In genomic region chr4:135739672-135740071, GRCm38 (mm10) we compare ENCODE assay signal across 28 mouse cellular contexts. TPM values are rescaled to one million over a fixed set of nuclear protein-coding genes. Genes with fewer than 3 reads are reported as not detected.
DNase-seq lines count a peak whose midpoint lies in the region; ATAC-seq and TF ChIP-seq lines count a peak whose summit lies in the region.
"Had no signal": no experiment of that assay in that cellular context is flagged by ENCODE, and none has a peak within 500 bp of the region (broad histone marks: within the 10 kb centered on the region; RNA-seq: fewer than 3 reads in every experiment).

No protein-coding gene starts in this region.

- DNase-seq in lung, postnatal 14 days, result no peak
- DNase-seq in stomach, postnatal 0 days (ENCODE audit: low spot score), result peak; percentile 60
- no peak for DNase-seq in left cerebral cortex, adult 9 months (ENCODE audit: low spot score in 2 of 2)
- no peak for DNase-seq in hindbrain, embryonic 11.5 days (ENCODE audit: low spot score)
- DNase-seq in left cerebral cortex, postnatal 14 days (ENCODE audit: low spot score in 2 of 2), result no peak
- DNase-seq: adrenal gland, postnatal 36 days; cerebellum, adult 9-10 months; forebrain, postnatal 0 days; gastrocnemius, adult 2 months; heart, postnatal 14 days; right cerebral cortex, postnatal 25 days; thymus, postnatal 4 days had no signal

- ATAC-seq in lung, embryonic 15.5 days (ENCODE audit: borderline replicate concordance, extremely low read depth, low FRiP score, low TSS enrichment), result 0 out of 2 replicates have a peak, but pooled peaks have one; percentile 11
- ATAC-seq in intestine, embryonic 16.5 days, result peak; percentile 69
- peak; percentile 94 for ATAC-seq in liver, embryonic 15.5 days (ENCODE audit: insufficient read depth)
- ATAC-seq in stomach, postnatal 0 days (ENCODE audit: low FRiP score, low TSS enrichment), result no peak
- no peak for ATAC-seq in hindbrain, embryonic 11.5 days (ENCODE audit: low FRiP score)
- ATAC-seq: CD4-positive, CD25-positive, alpha-beta regulatory T cell, adult 4 months; forebrain, postnatal 0 days; inflammation-experienced regulatory T-cells, adult 6 months; lung, postnatal 0 days; midbrain, embryonic 16.5 days had no signal

- TF ChIP-seq CTCF in stomach, postnatal 0 days (IDR thresholded peaks at IDR 0.05; ENCODE audit: low read depth), result no peak

- H3K9ac ChIP-seq in lung, embryonic 15.5 days, result no peak overlapping the region
- no peak overlapping the region for H3K9ac ChIP-seq in intestine, embryonic 16.5 days (ENCODE audit: low read depth, low read length)
- peak overlapping the region; percentile 21; the same call in 1 of the 2 replicates for H3K9ac ChIP-seq in liver, embryonic 15.5 days
- H3K9ac ChIP-seq in stomach, postnatal 0 days (ENCODE audit: low read length), result no peak overlapping the region
- no peak overlapping the region for H3K9ac ChIP-seq in hindbrain, embryonic 11.5 days (ENCODE audit: low read depth, low read length)
- H3K9ac ChIP-seq: embryonic facial prominence, embryonic 13.5 days; forebrain, postnatal 0 days; heart, embryonic 12.5 days; hindbrain, embryonic 13.5 days; kidney, embryonic 15.5 days; limb, embryonic 13.5 days had no signal

- intact Hi-C loops in left cerebral cortex, postnatal 14 days (cut with DNase I), result no loop called here

- no peaks in the 10 kb centered on the region for H3K36me3 ChIP-seq in lung, embryonic 15.5 days
- peaks cover 5% of the 10 kb centered on the region; the same call in 1 of the 2 replicates for H3K36me3 ChIP-seq in intestine, embryonic 16.5 days (ENCODE audit: control insufficient read depth, insufficient read depth, low read length)
- H3K36me3 ChIP-seq in liver, embryonic 15.5 days (replicated peaks), result peaks cover 10% of the 10 kb centered on the region
- H3K36me3 ChIP-seq in stomach, postnatal 0 days (ENCODE audit: control insufficient read depth, insufficient read depth, low read length), result no peaks in the 10 kb centered on the region
- no peaks in the 10 kb centered on the region for H3K36me3 ChIP-seq in hindbrain, embryonic 11.5 days (ENCODE audit: control insufficient read depth, insufficient read depth, low read length)
- H3K36me3 ChIP-seq: embryonic facial prominence, embryonic 13.5 days; forebrain, embryonic 10.5 days; heart, embryonic 12.5 days; hindbrain, embryonic 13.5 days; kidney, embryonic 15.5 days; limb, embryonic 13.5 days had no signal

- no peak overlapping the region for H3K4me2 ChIP-seq in lung, embryonic 15.5 days
- no peak overlapping the region for H3K4me2 ChIP-seq in intestine, embryonic 16.5 days (ENCODE audit: low read depth, low read length)
- H3K4me2 ChIP-seq in liver, embryonic 15.5 days, result peak overlapping the region; percentile 55
- H3K4me2 ChIP-seq in stomach, postnatal 0 days (replicated peaks; ENCODE audit: low read depth), result no peak overlapping the region
- H3K4me2 ChIP-seq in hindbrain, embryonic 11.5 days (replicated peaks; ENCODE audit: low read depth, low read length), result no peak overlapping the region
- H3K4me2 ChIP-seq: embryonic facial prominence, embryonic 13.5 days; heart, embryonic 12.5 days; hindbrain, embryonic 13.5 days; kidney, embryonic 15.5 days; limb, embryonic 13.5 days had no signal

- no peak overlapping the region for H3K4me3 ChIP-seq in lung, embryonic 15.5 days
- H3K4me3 ChIP-seq in intestine, embryonic 16.5 days (ENCODE audit: low read length), result no peak overlapping the region
- H3K4me3 ChIP-seq in liver, embryonic 15.5 days (replicated peaks), result no peak overlapping the region; the same call in 1 of the 2 replicates
- no peak overlapping the region for H3K4me3 ChIP-seq in stomach, postnatal 0 days (ENCODE audit: low read depth, low read length)
- no peak overlapping the region for H3K4me3 ChIP-seq in hindbrain, embryonic 11.5 days (ENCODE audit: low read depth, low read length)
- H3K4me3 ChIP-seq: embryonic facial prominence, embryonic 13.5 days; forebrain, embryonic 10.5 days; gastrocnemius, adult 2 months; heart, embryonic 12.5 days; hindbrain, embryonic 13.5 days; kidney, embryonic 15.5 days; limb, embryonic 13.5 days; megakaryocyte, embryonic 14.5 days had no signal

- peaks cover 13% of the 10 kb centered on the region for H3K4me1 ChIP-seq in lung, embryonic 15.5 days
- H3K4me1 ChIP-seq in intestine, embryonic 16.5 days (ENCODE audit: control insufficient read depth, insufficient read depth, low read length), result peaks cover 30% of the 10 kb centered on the region
- H3K4me1 ChIP-seq in liver, embryonic 15.5 days (replicated peaks), result peaks cover 36% of the 10 kb centered on the region
- no peaks in the 10 kb centered on the region for H3K4me1 ChIP-seq in stomach, postnatal 0 days (replicated peaks; ENCODE audit: control insufficient read depth, insufficient read depth)
- H3K4me1 ChIP-seq in hindbrain, embryonic 11.5 days (replicated peaks; ENCODE audit: control insufficient read depth, insufficient read depth, low read length), result no peaks in the 10 kb centered on the region
- H3K4me1 ChIP-seq: hindbrain, embryonic 13.5 days; megakaryocyte, embryonic 14.5 days had no signal

- 0 out of 2 replicates have a peak, but pooled peaks cover 3% of the 10 kb centered on the region for H3K9me3 ChIP-seq in lung, embryonic 15.5 days
- H3K9me3 ChIP-seq in intestine, embryonic 16.5 days (ENCODE audit: control insufficient read depth, low read length), result no peaks in the 10 kb centered on the region; the same call in 1 of the 2 replicates
- no peaks in the 10 kb centered on the region; the same call in 1 of the 2 replicates for H3K9me3 ChIP-seq in liver, embryonic 15.5 days (replicated peaks)
- no peaks in the 10 kb centered on the region for H3K9me3 ChIP-seq in stomach, postnatal 0 days (ENCODE audit: control insufficient read depth, low read length)
- H3K9me3 ChIP-seq in hindbrain, embryonic 11.5 days (ENCODE audit: control insufficient read depth, low read length), result no peaks in the 10 kb centered on the region
- H3K9me3 ChIP-seq: hindbrain, embryonic 13.5 days; kidney, embryonic 15.5 days; limb, embryonic 13.5 days had no signal

- no peaks in the 10 kb centered on the region for H3K27me3 ChIP-seq in lung, embryonic 15.5 days
- no peaks in the 10 kb centered on the region for H3K27me3 ChIP-seq in intestine, embryonic 16.5 days (replicated peaks; ENCODE audit: control insufficient read depth, insufficient read depth, low read length)
- H3K27me3 ChIP-seq in liver, embryonic 15.5 days, result peaks cover 10% of the 10 kb centered on the region
- H3K27me3 ChIP-seq in stomach, postnatal 0 days (ENCODE audit: control insufficient read depth, insufficient read depth, low read length), result no peaks in the 10 kb centered on the region
- H3K27me3 ChIP-seq in hindbrain, embryonic 11.5 days (ENCODE audit: control insufficient read depth, insufficient read depth, low read length), result no peaks in the 10 kb centered on the region
- H3K27me3 ChIP-seq: embryonic facial prominence, embryonic 13.5 days; hindbrain, embryonic 13.5 days; kidney, embryonic 15.5 days; limb, embryonic 13.5 days had no signal

- no peak overlapping the region for H3K27ac ChIP-seq in lung, embryonic 15.5 days
- no peak overlapping the region for H3K27ac ChIP-seq in intestine, embryonic 16.5 days (ENCODE audit: low read length)
- H3K27ac ChIP-seq in liver, embryonic 15.5 days (replicated peaks), result peak overlapping the region; percentile 82
- no peak overlapping the region for H3K27ac ChIP-seq in stomach, postnatal 0 days (replicated peaks)
- H3K27ac ChIP-seq in hindbrain, embryonic 11.5 days (ENCODE audit: low read depth, low read length), result no peak overlapping the region
- H3K27ac ChIP-seq: embryonic facial prominence, embryonic 13.5 days; forebrain, embryonic 10.5 days; gastrocnemius, adult 2 months; hindbrain, embryonic 13.5 days; kidney, embryonic 15.5 days; limb, embryonic 13.5 days had no signal

- WGBS in lung, embryonic 15.5 days, result 89% methylated on average over 14 of the region's 14 CpGs
- 81% methylated on average over 14 of the region's 14 CpGs for WGBS in intestine, embryonic 16.5 days
- WGBS in liver, embryonic 15.5 days (ENCODE audit: insufficient replicate concordance), result 43% methylated on average over 14 of the region's 14 CpGs
- 58% methylated on average over 14 of the region's 14 CpGs for WGBS in stomach, postnatal 0 days
- WGBS in hindbrain, embryonic 11.5 days, result 93% methylated on average over 14 of the region's 14 CpGs

- TF ChIP-seq EP300 in stomach, postnatal 0 days (optimal IDR thresholded peaks at IDR 0.05), result no peak

RNA-seq across cellular contexts. Expression of gene Il22ra1, which starts 11.7 kb away (rescaled TPM):
- 0.12 TPM in 1 of 2 replicates, not detected in the other for polyA plus RNA-seq in lung, embryonic 15.5 days (2015; fragmentation: Nextera tagmentation; extraction: Ambion mirVana)
- 6.6 and 7.9 TPM in 2 replicates for polyA plus RNA-seq in intestine, embryonic 16.5 days (2015; fragmentation: Nextera tagmentation; extraction: Ambion mirVana)
- polyA plus RNA-seq in liver, embryonic 15.5 days (2015; fragmentation: Nextera tagmentation; extraction: Ambion mirVana), result 0.55 and 0.56 TPM in 2 replicates
- 0.56 and 0.63 TPM in 2 replicates for polyA plus RNA-seq in stomach, postnatal 0 days (2015; fragmentation: Nextera tagmentation; extraction: Ambion mirVana)
- polyA plus RNA-seq in hindbrain, embryonic 11.5 days (2014; fragmentation: Nextera tagmentation; extraction: Ambion mirVana), result not detected in 2 replicates
- under 1 TPM; 0.42 to 0.70 TPM for total RNA-seq in left cerebral cortex, postnatal 14 days (2021)
- total RNA-seq: gastrocnemius, adult 2 months; granulocyte monocyte progenitor cell, adult 5-6 weeks; neutrophil, adult 5-6 weeks had no signal
- polyA plus RNA-seq: CD4-positive, CD25-positive, alpha-beta regulatory T cell, adult 4 months; forebrain, embryonic 10.5 days; forebrain, postnatal 0 days; heart, embryonic 12.5 days; hindbrain, embryonic 13.5 days; inflammation-experienced regulatory T-cells, adult 6 months; limb, embryonic 13.5 days; lung, postnatal 0 days; midbrain, embryonic 16.5 days had no signal

RNA-seq across cellular contexts. Expression of gene Myom3, which starts 19.8 kb away (rescaled TPM):
- 0.44 and 0.50 TPM in 2 replicates for polyA plus RNA-seq in lung, embryonic 15.5 days (2015; fragmentation: Nextera tagmentation; extraction: Ambion mirVana)
- polyA plus RNA-seq in intestine, embryonic 16.5 days (2015; fragmentation: Nextera tagmentation; extraction: Ambion mirVana), result 0.88 and 1.1 TPM in 2 replicates
- 0.36 and 0.63 TPM in 2 replicates for polyA plus RNA-seq in liver, embryonic 15.5 days (2015; fragmentation: Nextera tagmentation; extraction: Ambion mirVana)
- polyA plus RNA-seq in stomach, postnatal 0 days (2015; fragmentation: Nextera tagmentation; extraction: Ambion mirVana), result 0.46 and 0.59 TPM in 2 replicates
- polyA plus RNA-seq in hindbrain, embryonic 11.5 days (2014; fragmentation: Nextera tagmentation; extraction: Ambion mirVana), result 0.22 and 0.25 TPM in 2 replicates
- total RNA-seq in left cerebral cortex, postnatal 14 days (2021), result 1 to 10 TPM; 2.0 to 2.1 TPM
- total RNA-seq: granulocyte monocyte progenitor cell, adult 5-6 weeks had no signal
- polyA plus RNA-seq: CD4-positive, CD25-positive, alpha-beta regulatory T cell, adult 4 months; inflammation-experienced regulatory T-cells, adult 6 months had no signal

RNA-seq across cellular contexts. Expression of gene Ifnlr1, which starts 53.6 kb away (rescaled TPM):
- polyA plus RNA-seq in lung, embryonic 15.5 days (2015; fragmentation: Nextera tagmentation; extraction: Ambion mirVana), result 1.5 and 1.8 TPM in 2 replicates
- 4.3 and 5.2 TPM in 2 replicates for polyA plus RNA-seq in intestine, embryonic 16.5 days (2015; fragmentation: Nextera tagmentation; extraction: Ambion mirVana)
- 0.18 and 0.30 TPM in 2 replicates for polyA plus RNA-seq in liver, embryonic 15.5 days (2015; fragmentation: Nextera tagmentation; extraction: Ambion mirVana)
- 1.9 and 2.1 TPM in 2 replicates for polyA plus RNA-seq in stomach, postnatal 0 days (2015; fragmentation: Nextera tagmentation; extraction: Ambion mirVana)
- polyA plus RNA-seq in hindbrain, embryonic 11.5 days (2014; fragmentation: Nextera tagmentation; extraction: Ambion mirVana), result 0.25 and 0.71 TPM in 2 replicates
- total RNA-seq in left cerebral cortex, postnatal 14 days (2021), result under 1 TPM; 0.35 to 0.40 TPM
- polyA plus RNA-seq: CD4-positive, CD25-positive, alpha-beta regulatory T cell, adult 4 months; inflammation-experienced regulatory T-cells, adult 6 months had no signal

Comparison
In these comparisons a context has a peak if more than half of its experiments do, and no peak if none do; other contexts are left out.
1. ATAC-seq: peak in lung, embryonic 15.5 days (single experiment), intestine, embryonic 16.5 days (single experiment) and liver, embryonic 15.5 days (single experiment); none in stomach, postnatal 0 days (single experiment) and hindbrain, embryonic 11.5 days (single experiment).